Mouse (Mus musculus): ENCODE results near the gene Adamts12. TPM values are rescaled to one million over a fixed set of nuclear protein-coding genes. Genes with fewer than 3 reads are reported as not detected.
A peak's percentile ranks its signal among the peaks of the same experiment; 100 is the strongest.

Adamts12 gene
- polyA plus RNA-seq (2015; fragmentation: Nextera tagmentation; extraction: Ambion mirVana): 1.9 and 2.0 TPM in 2 replicates

GRCm38 (mm10) chr15:11064558-11065411, at the start of gene Adamts12:
TSS of gene Adamts12 (plus strand) at chr15:11064790.
- Histone ChIP-seq H3K4me3 (ENCODE audit: low read length) (peak within 1 kb of the TSS; percentile 64), H3K4me1 (ENCODE audit: control insufficient read depth, insufficient read depth, low read length) (peaks cover 14% of the 10 kb centered on the region), H3K36me3 (ENCODE audit: control insufficient read depth, insufficient read depth) (no peaks in the 10 kb centered on the region), H3K27ac (ENCODE audit: low read length) (peak within 1 kb of the TSS; percentile 85), H3K27me3 (ENCODE audit: control insufficient read depth, insufficient read depth, low read length) (no peaks in the 10 kb centered on the region), H3K4me2 (ENCODE audit: low read depth, low read length) (peak within 1 kb of the TSS; percentile 91), H3K9me3 (replicated peaks; ENCODE audit: control insufficient read depth, low read length) (no peaks in the 10 kb centered on the region), H3K9ac (ENCODE audit: low read length) (peak within 1 kb of the TSS; percentile 76)
- peak; percentile 92 for ATAC-seq (replicated peaks; ENCODE audit: extremely low read depth, insufficient read depth, low FRiP score)
- 3% methylated on average over 24 of the region's 25 CpGs for WGBS

- H3K36me3 ChIP-seq (ENCODE audit: control insufficient read depth, insufficient read depth): no peaks in the 10 kb centered on the region
- WGBS: 33% methylated on average over 2 of the region's 2 CpGs
- no peak overlapping the region for H3K4me3 ChIP-seq (ENCODE audit: low read length)
- no peaks in the 10 kb centered on the region for H3K27me3 ChIP-seq (ENCODE audit: control insufficient read depth, insufficient read depth, low read length)
- H3K27ac ChIP-seq (ENCODE audit: low read length): no peak overlapping the region
- no peak overlapping the region for H3K9ac ChIP-seq (ENCODE audit: low read length)
- no peak for ATAC-seq (replicated peaks; ENCODE audit: extremely low read depth, insufficient read depth, low FRiP score)
- H3K9me3 ChIP-seq (replicated peaks; ENCODE audit: control insufficient read depth, low read length): no peaks in the 10 kb centered on the region
- no peaks in the 10 kb centered on the region for H3K4me1 ChIP-seq (ENCODE audit: control insufficient read depth, insufficient read depth, low read length)
- H3K4me2 ChIP-seq (ENCODE audit: low read depth, low read length): no peak overlapping the region
Measured at GRCm38 (mm10) chr15:11014931-11015330, 49.7 kb upstream of the Adamts12 start.

GRCm38 (mm10) chr15:11026801-11027561, 37.6 kb upstream of the Adamts12 start:
- Histone ChIP-seq H3K36me3 (ENCODE audit: control insufficient read depth, insufficient read depth) (no peaks in the 10 kb centered on the region), H3K4me3 (ENCODE audit: low read length) (no peak overlapping the region), H3K4me2 (ENCODE audit: low read depth, low read length) (no peak overlapping the region), H3K27me3 (ENCODE audit: control insufficient read depth, insufficient read depth, low read length) (no peaks in the 10 kb centered on the region), H3K9ac (ENCODE audit: low read length) (no peak overlapping the region), H3K27ac (ENCODE audit: low read length) (no peak overlapping the region), H3K9me3 (replicated peaks; ENCODE audit: control insufficient read depth, low read length) (no peaks in the 10 kb centered on the region), H3K4me1 (ENCODE audit: control insufficient read depth, insufficient read depth, low read length) (no peaks in the 10 kb centered on the region)
- 63% methylated on average over 4 of the region's 4 CpGs for WGBS
- no peak for ATAC-seq (replicated peaks; ENCODE audit: extremely low read depth, insufficient read depth, low FRiP score)

- Histone ChIP-seq H3K9me3 (replicated peaks; ENCODE audit: control insufficient read depth, low read length) (no peaks in the 10 kb centered on the region), H3K9ac (ENCODE audit: low read length) (no peak overlapping the region), H3K36me3 (ENCODE audit: control insufficient read depth, insufficient read depth) (no peaks in the 10 kb centered on the region), H3K27ac (ENCODE audit: low read length) (no peak overlapping the region), H3K4me2 (ENCODE audit: low read depth, low read length) (no peak overlapping the region), H3K4me1 (ENCODE audit: control insufficient read depth, insufficient read depth, low read length) (no peaks in the 10 kb centered on the region), H3K27me3 (ENCODE audit: control insufficient read depth, insufficient read depth, low read length) (peaks cover 15% of the 10 kb centered on the region), H3K4me3 (ENCODE audit: low read length) (no peak overlapping the region)
- no peak for ATAC-seq (replicated peaks; ENCODE audit: extremely low read depth, insufficient read depth, low FRiP score)
- 67% methylated on average over 3 of the region's 3 CpGs for WGBS
Measured at GRCm38 (mm10) chr15:11030188-11030587, 34.4 kb upstream of the Adamts12 start.

- 5% methylated on average over 34 of the region's 34 CpGs for WGBS
- H3K27ac ChIP-seq (ENCODE audit: low read length): no peak overlapping the region
- H3K4me3 ChIP-seq (ENCODE audit: low read length): peak overlapping the region; percentile 53
- H3K36me3 ChIP-seq (ENCODE audit: control insufficient read depth, insufficient read depth): no peaks in the 10 kb centered on the region
- H3K9me3 ChIP-seq (replicated peaks; ENCODE audit: control insufficient read depth, low read length): no peaks in the 10 kb centered on the region
- no peak overlapping the region for H3K9ac ChIP-seq (ENCODE audit: low read length)
- peak overlapping the region; percentile 69 for H3K4me2 ChIP-seq (ENCODE audit: low read depth, low read length)
- peaks cover 47% of the 10 kb centered on the region for H3K27me3 ChIP-seq (ENCODE audit: control insufficient read depth, insufficient read depth, low read length)
- H3K4me1 ChIP-seq (ENCODE audit: control insufficient read depth, insufficient read depth, low read length): peaks cover 8% of the 10 kb centered on the region; the same call in 1 of the 2 replicates
- ATAC-seq (replicated peaks; ENCODE audit: extremely low read depth, insufficient read depth, low FRiP score): no peak
Measured at GRCm38 (mm10) chr15:11035947-11036474, 28.6 kb upstream of the Adamts12 start.

- 4% methylated on average over 49 of the region's 49 CpGs for WGBS
- ATAC-seq (replicated peaks; ENCODE audit: extremely low read depth, insufficient read depth, low FRiP score): no peak
- Histone ChIP-seq H3K4me1 (ENCODE audit: control insufficient read depth, insufficient read depth, low read length) (peaks cover 8% of the 10 kb centered on the region; the same call in 1 of the 2 replicates), H3K9me3 (replicated peaks; ENCODE audit: control insufficient read depth, low read length) (no peaks in the 10 kb centered on the region), H3K4me2 (ENCODE audit: low read depth, low read length) (peak overlapping the region; percentile 69), H3K9ac (ENCODE audit: low read length) (no peak overlapping the region), H3K4me3 (ENCODE audit: low read length) (peak overlapping the region; percentile 53), H3K36me3 (ENCODE audit: control insufficient read depth, insufficient read depth) (no peaks in the 10 kb centered on the region), H3K27ac (ENCODE audit: low read length) (no peak overlapping the region), H3K27me3 (ENCODE audit: control insufficient read depth, insufficient read depth, low read length) (peaks cover 47% of the 10 kb centered on the region)
Measured at GRCm38 (mm10) chr15:11036535-11037375, 27.8 kb upstream of the Adamts12 start.

GRCm38 (mm10) chr15:11037376-11037695, 27.3 kb upstream of the Adamts12 start:
- H3K9ac ChIP-seq (ENCODE audit: low read length): no peak overlapping the region
- peaks cover 47% of the 10 kb centered on the region for H3K27me3 ChIP-seq (ENCODE audit: control insufficient read depth, insufficient read depth, low read length)
- no peaks in the 10 kb centered on the region for H3K9me3 ChIP-seq (replicated peaks; ENCODE audit: control insufficient read depth, low read length)
- H3K27ac ChIP-seq (ENCODE audit: low read length): no peak overlapping the region
- H3K4me2 ChIP-seq (ENCODE audit: low read depth, low read length): peak overlapping the region; percentile 69
- peak overlapping the region; percentile 53 for H3K4me3 ChIP-seq (ENCODE audit: low read length)
- H3K4me1 ChIP-seq (ENCODE audit: control insufficient read depth, insufficient read depth, low read length): peaks cover 8% of the 10 kb centered on the region; the same call in 1 of the 2 replicates
- no peaks in the 10 kb centered on the region for H3K36me3 ChIP-seq (ENCODE audit: control insufficient read depth, insufficient read depth)
- 5% methylated on average over 8 of the region's 8 CpGs for WGBS
- no peak for ATAC-seq (replicated peaks; ENCODE audit: extremely low read depth, insufficient read depth, low FRiP score)

- ATAC-seq (replicated peaks; ENCODE audit: extremely low read depth, insufficient read depth, low FRiP score): no peak
- Histone ChIP-seq H3K4me3 (ENCODE audit: low read length) (peak within 1 kb of the TSS; percentile 53), H3K9me3 (replicated peaks; ENCODE audit: control insufficient read depth, low read length) (no peaks in the 10 kb centered on the region), H3K36me3 (ENCODE audit: control insufficient read depth, insufficient read depth) (no peaks in the 10 kb centered on the region), H3K4me1 (ENCODE audit: control insufficient read depth, insufficient read depth, low read length) (peaks cover 8% of the 10 kb centered on the region; the same call in 1 of the 2 replicates), H3K4me2 (ENCODE audit: low read depth, low read length) (peak within 1 kb of the TSS; percentile 69), H3K27me3 (ENCODE audit: control insufficient read depth, insufficient read depth, low read length) (peaks cover 47% of the 10 kb centered on the region), H3K27ac (ENCODE audit: low read length) (no peak within 1 kb of the TSS), H3K9ac (ENCODE audit: low read length) (no peak within 1 kb of the TSS)
- 4% methylated on average over 16 of the region's 16 CpGs for WGBS
Measured at GRCm38 (mm10) chr15:11037711-11038110, 26.9 kb upstream of the Adamts12 start, which contains the start of gene Rxfp3. TSS of gene Rxfp3 (minus strand) at chr15:11037991.

All from heart, embryonic 16.5 days (tissue).